Mouse (Mus musculus): Measurements from ENCODE around the gene Ranbp3l.

Ranbp3l gene

GRCm38 (mm10) chr15:9093598-9094365 lies 126.0 kb downstream of the Ranbp3l start:
- no peak for DNase-seq (ENCODE audit: low spot score in 2 of 2)

GRCm38 (mm10) chr15:9094366-9094750 lies 126.6 kb downstream of the Ranbp3l start:
- DNase-seq (ENCODE audit: low spot score in 2 of 2): no peak

- DNase-seq (ENCODE audit: low spot score in 2 of 2): no peak
These were observed 129.1 kb downstream of the Ranbp3l start for GRCm38 (mm10) chr15:9096865-9097264.

GRCm38 (mm10) chr15:9100446-9101077 lies 132.8 kb downstream of the Ranbp3l start:
- DNase-seq (ENCODE audit: low spot score in 2 of 2): no peak

GRCm38 (mm10) chr15:9106303-9107074 lies 138.7 kb downstream of the Ranbp3l start:
- DNase-seq (ENCODE audit: low spot score in 2 of 2): no peak

GRCm38 (mm10) chr15:9110526-9111347 lies 143.0 kb downstream of the Ranbp3l start:
- DNase-seq (ENCODE audit: low spot score in 2 of 2): no peak

- DNase-seq (ENCODE audit: low spot score in 2 of 2): no peak
These were observed 143.9 kb downstream of the Ranbp3l start for GRCm38 (mm10) chr15:9111648-9112047.

GRCm38 (mm10) chr15:9113556-9113955 lies 145.8 kb downstream of the Ranbp3l start:
- no peak for DNase-seq (ENCODE audit: low spot score in 2 of 2)

GRCm38 (mm10) chr15:9114131-9114530 lies 146.4 kb downstream of the Ranbp3l start:
- DNase-seq (ENCODE audit: low spot score in 2 of 2): no peak

GRCm38 (mm10) chr15:9114599-9114998 lies 146.8 kb downstream of the Ranbp3l start:
- DNase-seq (ENCODE audit: low spot score in 2 of 2): no peak

Measured in natural killer cell, adult 2 months (primary cell).